Mouse (Mus musculus) ES-E14 (cell line): ENCODE measurements around the gene Ldlrad3. TPM values are rescaled to one million over a fixed set of nuclear protein-coding genes. Genes with fewer than 3 reads are reported as not detected.

Source experiments
- DNase-seq: peaks from one replicate; pipeline ENCODE4 v3.0.0-alpha.2; 2013; ENCODE audit warnings: low read depth, low spot score
- H3K27ac ChIP-seq: 2 replicates; pipeline ENCODE4 v1.5.1; 2012; ENCODE audit warnings: low read depth, mild to moderate bottlenecking, low read length, moderate library complexity, mixed read lengths; ENCODE audit not compliant: poor library complexity, insufficient read depth, severe bottlenecking
- H3K36me3 ChIP-seq: 2 replicates; pipeline ENCODE4 v1.6.1; 2012; ENCODE audit warnings: mild to moderate bottlenecking, low read length, moderate library complexity, mixed read lengths; ENCODE audit not compliant: control insufficient read depth, poor library complexity, insufficient read depth, severe bottlenecking
- H3K4me1 ChIP-seq, 2 experiments: fragments of 150-350 bp in 1 of 2; sonication (generic) in 1 of 2; 2 replicates each; pipeline ENCODE4 v1.6.1; 2012; ENCODE audit warnings: low read length in 2 of 2, mild to moderate bottlenecking in 1 of 2, mixed read lengths in 1 of 2; ENCODE audit not compliant: control insufficient read depth in 2 of 2, insufficient read depth in 2 of 2, poor library complexity in 1 of 2
- H3K4me3 ChIP-seq, 2 experiments: fragments of 150-350 bp in 1 of 2; sonication (generic) in 1 of 2; 2 replicates each; pipeline ENCODE4 v1.5.1; 2012; ENCODE audit warnings: low read length in 2 of 2, low read depth in 1 of 2, mild to moderate bottlenecking in 1 of 2, mixed read lengths in 1 of 2; ENCODE audit not compliant: insufficient read depth in 1 of 2, poor library complexity in 1 of 2, severe bottlenecking in 1 of 2
- H3K9ac ChIP-seq: 2 replicates; pipeline ENCODE4 v1.6.1; 2012; ENCODE audit warnings: low read depth, mild to moderate bottlenecking, low read length, mixed read lengths; ENCODE audit not compliant: poor library complexity, insufficient read depth, severe bottlenecking
- H3K9me3 ChIP-seq: fragments of 150-350 bp; sonication (generic); 2 replicates; pipeline ENCODE4 v1.6.1; 2012; ENCODE audit warnings: low read depth, mild to moderate bottlenecking, low read length; ENCODE audit not compliant: control insufficient read depth, insufficient read depth
- CHD2 ChIP-seq: IDR thresholded peaks from 2 replicates; pipeline ENCODE4 v1.6.1; 2014; ENCODE audit warnings: mild to moderate bottlenecking, low read depth, low read length, inconsistent platforms
- HCFC1 ChIP-seq: IDR thresholded peaks from 2 replicates; pipeline ENCODE4 v1.6.1; 2012; ENCODE audit warnings: low read length, inconsistent platforms, borderline replicate concordance; ENCODE audit not compliant: insufficient read depth
- MAFK ChIP-seq: IDR thresholded peaks from 2 replicates; pipeline ENCODE4 v1.6.1; 2014; ENCODE audit warnings: mild to moderate bottlenecking, low read depth, low read length, inconsistent platforms; ENCODE audit not compliant: insufficient read depth
- ZC3H11A ChIP-seq: IDR thresholded peaks from 2 replicates; pipeline ENCODE4 v1.6.1; 2012; ENCODE audit warnings: low read depth, mild to moderate bottlenecking, inconsistent platforms, low read length, borderline replicate concordance
- ZNF384 ChIP-seq: IDR thresholded peaks from 2 replicates; pipeline ENCODE4 v1.6.1; 2012; ENCODE audit warnings: low read depth, low read length, inconsistent platforms
- in situ Hi-C, 2 experiments: fragments of 600-800 bp; cut with MboI; formaldehyde crosslinking; loops; one replicate each; pipeline ENCODE4 v1.15.1; 2025; ENCODE audit warnings: low sequenced_read_pairs in 2 of 2, inconsistent platforms in 1 of 2; ENCODE audit not compliant: unreplicated experiment in 2 of 2
- total RNA-seq: library from RNA; depleted of rRNA; stranded (reverse); fragments of 300-350 nt; gene quantifications from 2 replicates; pipeline ENCODE4 v1.2.3, GENCODE M21; 2012

Ldlrad3 gene
- total RNA-seq, 1 experiment: 27.1 TPM

DNA sequence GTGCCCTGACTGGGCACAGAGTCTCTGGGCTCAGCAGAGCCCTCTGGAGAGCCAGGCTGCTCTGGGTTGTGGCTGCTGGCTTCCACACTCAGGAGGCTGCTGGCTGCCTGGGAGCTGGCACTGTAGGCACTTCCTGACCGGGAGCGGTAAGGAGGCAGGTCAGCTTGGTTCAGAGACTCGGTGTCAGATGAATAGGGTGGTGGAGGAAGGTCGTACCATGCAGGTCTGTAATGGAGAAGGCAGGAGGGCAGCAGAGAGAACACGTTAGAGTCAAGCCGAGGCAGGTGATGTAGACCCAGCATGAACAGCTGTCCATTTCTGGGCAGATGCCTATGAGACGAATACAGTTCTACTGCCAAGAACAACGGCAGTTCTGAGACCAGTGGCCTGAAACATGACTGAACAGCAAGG is 233.2 kb downstream of the Ldlrad3 start:
- Histone ChIP-seq H3K27ac (no peak overlapping the region), H3K36me3 (peaks cover 16% of the 10 kb centered on the region), H3K9ac (no peak overlapping the region), H3K4me3 (no peak overlapping the region), H3K4me1 (no peaks in the 10 kb centered on the region), H3K9me3 (no peaks in the 10 kb centered on the region)
- DNase-seq: no peak
- TF ChIP-seq CHD2 (no peak), ZC3H11A (no peak), HCFC1 (no peak), ZNF384 (no peak), MAFK (no peak)
- in situ Hi-C loops: no loop called here

DNA sequence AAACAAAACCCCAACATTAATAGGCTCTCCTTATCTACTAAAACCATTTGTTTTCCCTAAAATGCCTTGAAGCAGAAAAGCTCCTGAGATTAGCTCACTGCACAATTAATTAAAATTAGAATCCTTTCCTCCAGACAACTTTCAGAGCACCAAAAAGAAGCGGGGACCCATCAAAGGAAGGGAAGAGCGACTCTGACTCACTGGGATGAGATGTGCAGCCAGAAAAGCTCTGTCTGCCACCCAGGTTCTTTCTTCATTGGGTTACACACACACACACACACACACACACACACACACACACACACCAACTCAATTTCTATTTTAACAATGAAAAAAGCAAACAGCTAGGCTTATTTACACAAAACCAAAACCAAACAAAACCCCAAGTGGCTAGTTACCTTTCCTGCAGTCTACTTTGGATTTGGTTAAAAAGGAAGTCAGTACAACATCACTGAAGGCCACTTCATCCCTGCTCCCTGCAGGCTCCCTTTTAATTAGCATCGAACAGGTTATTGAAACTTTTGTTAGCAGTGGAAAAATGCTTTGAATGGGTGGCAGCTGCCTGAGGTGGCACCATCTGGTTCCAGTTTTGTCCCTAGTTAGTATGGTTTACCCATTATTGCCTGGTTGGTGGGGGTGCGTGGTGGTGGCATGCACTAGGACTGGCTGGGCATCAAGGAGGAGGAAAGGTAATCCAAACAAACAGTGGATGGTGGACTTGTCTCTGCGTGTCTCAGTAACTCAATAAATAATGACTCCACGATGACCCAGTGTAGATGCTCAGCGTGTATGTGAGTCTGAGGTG is 235.3 kb downstream of the Ldlrad3 start:
- Histone ChIP-seq H3K36me3 (peaks cover 16% of the 10 kb centered on the region), H3K4me3 (no peak overlapping the region), H3K9me3 (no peaks in the 10 kb centered on the region), H3K27ac (no peak overlapping the region), H3K9ac (no peak overlapping the region), H3K4me1 (no peaks in the 10 kb centered on the region)
- no peak for DNase-seq
- TF ChIP-seq CHD2 (no peak), HCFC1 (no peak), ZC3H11A (no peak), MAFK (no peak), ZNF384 (no peak)
- in situ Hi-C loops: no loop called here

DNA sequence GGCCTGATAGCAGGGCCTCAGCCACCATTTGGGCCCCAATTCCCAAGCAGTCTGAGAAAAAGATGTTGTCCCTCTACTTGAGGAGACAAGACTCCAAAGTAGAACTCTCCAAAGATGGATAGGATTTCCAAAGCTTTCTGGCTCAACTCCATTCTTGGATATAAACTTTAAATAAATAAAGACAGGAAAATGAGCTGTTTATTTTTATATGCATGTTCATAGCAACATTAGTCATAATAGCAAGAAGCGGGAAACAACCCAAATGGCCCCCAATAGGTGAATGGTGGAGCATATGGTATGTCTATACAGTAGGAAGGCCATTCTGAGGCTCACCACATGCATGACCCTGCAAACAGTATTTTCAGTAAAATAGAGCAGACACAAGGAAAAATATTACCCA is 251.2 kb downstream of the Ldlrad3 start:
- Histone ChIP-seq H3K9me3 (no peaks in the 10 kb centered on the region), H3K4me3 (no peak overlapping the region), H3K4me1 (no peaks in the 10 kb centered on the region), H3K9ac (no peak overlapping the region), H3K36me3 (no peaks in the 10 kb centered on the region), H3K27ac (no peak overlapping the region)
- DNase-seq: no peak
- no peak for TF ChIP-seq HCFC1
- no peak for TF ChIP-seq ZNF384
- TF ChIP-seq MAFK: no peak
- TF ChIP-seq CHD2: no peak
- TF ChIP-seq ZC3H11A: no peak
- in situ Hi-C loops: no loop called here

DNA sequence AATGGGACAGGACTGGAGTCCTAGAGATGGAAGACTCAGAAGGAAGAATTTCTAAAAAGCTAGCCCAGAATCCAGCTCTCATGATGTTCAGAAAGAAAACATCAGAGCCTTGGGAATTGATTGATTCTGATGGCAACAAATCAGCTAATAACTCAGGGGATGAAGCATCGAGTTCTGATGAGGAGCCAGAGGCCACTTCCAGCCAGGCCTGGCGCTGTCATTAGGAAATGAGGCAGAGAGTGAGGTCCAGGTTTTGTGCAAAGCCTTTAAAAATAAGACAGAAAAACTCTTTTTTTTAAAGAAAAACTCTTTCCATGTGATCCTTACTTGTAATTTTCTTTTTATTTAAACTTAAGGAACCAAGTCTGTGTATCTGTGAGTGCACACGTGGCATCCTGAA is 252.9 kb downstream of the Ldlrad3 start:
- in situ Hi-C loops: no loop called here
- TF ChIP-seq HCFC1: no peak
- TF ChIP-seq ZC3H11A: no peak
- no peak for TF ChIP-seq MAFK
- no peak for TF ChIP-seq ZNF384
- TF ChIP-seq CHD2: no peak
- Histone ChIP-seq H3K36me3 (no peaks in the 10 kb centered on the region), H3K27ac (no peak overlapping the region), H3K9me3 (no peaks in the 10 kb centered on the region), H3K4me1 (no peaks in the 10 kb centered on the region), H3K4me3 (no peak overlapping the region), H3K9ac (no peak overlapping the region)
- no peak for DNase-seq
